Mouse (Mus musculus): Measurements from ENCODE around the gene Rras2. TPM values are rescaled to one million over a fixed set of nuclear protein-coding genes. Genes with fewer than 3 reads are reported as not detected.

Gene Rras2
- polyA plus RNA-seq, 1 experiment from 2014 or later, result 46.8 TPM

DNA sequence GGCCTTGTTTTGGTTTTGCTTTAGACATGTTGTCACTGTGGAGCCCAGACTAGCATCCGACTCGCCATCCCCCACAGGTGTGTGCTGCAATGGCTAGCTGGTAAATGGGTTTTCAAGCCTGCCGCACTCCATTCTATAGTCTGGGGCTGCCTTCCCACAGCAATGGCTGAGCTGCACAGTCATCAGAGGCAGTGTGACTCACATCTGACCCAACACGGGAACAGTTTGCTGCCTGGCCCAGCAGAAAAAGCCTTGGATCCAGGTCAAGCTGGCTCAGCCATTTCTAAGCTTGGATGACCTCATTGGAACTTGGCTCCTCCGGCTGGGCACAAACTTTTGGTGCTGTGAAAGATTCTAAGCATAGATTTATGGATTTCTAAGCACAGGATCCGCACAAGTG is 88.0 kb downstream of the Rras2 start:
- Histone ChIP-seq H3K27me3 (ENCODE audit: control insufficient read depth, insufficient read depth, low read length) (no peaks in the 10 kb centered on the region), H3K27ac (ENCODE audit: low read length) (no peak overlapping the region), H3K4me1 (ENCODE audit: control insufficient read depth, insufficient read depth, low read length) (no peaks in the 10 kb centered on the region), H3K9ac (ENCODE audit: low read length) (no peak overlapping the region), H3K4me2 (ENCODE audit: low read depth, low read length) (no peak overlapping the region), H3K4me3 (ENCODE audit: low read length) (no peak overlapping the region), H3K9me3 (replicated peaks; ENCODE audit: control insufficient read depth, low read length) (no peaks in the 10 kb centered on the region), H3K36me3 (ENCODE audit: control insufficient read depth, insufficient read depth) (peaks cover 14% of the 10 kb centered on the region; the same call in 1 of the 2 replicates)
- ATAC-seq (replicated peaks; ENCODE audit: extremely low read depth, insufficient read depth, low FRiP score), result no peak
- 70% methylated on average over 6 of the region's 6 CpGs for WGBS

DNA sequence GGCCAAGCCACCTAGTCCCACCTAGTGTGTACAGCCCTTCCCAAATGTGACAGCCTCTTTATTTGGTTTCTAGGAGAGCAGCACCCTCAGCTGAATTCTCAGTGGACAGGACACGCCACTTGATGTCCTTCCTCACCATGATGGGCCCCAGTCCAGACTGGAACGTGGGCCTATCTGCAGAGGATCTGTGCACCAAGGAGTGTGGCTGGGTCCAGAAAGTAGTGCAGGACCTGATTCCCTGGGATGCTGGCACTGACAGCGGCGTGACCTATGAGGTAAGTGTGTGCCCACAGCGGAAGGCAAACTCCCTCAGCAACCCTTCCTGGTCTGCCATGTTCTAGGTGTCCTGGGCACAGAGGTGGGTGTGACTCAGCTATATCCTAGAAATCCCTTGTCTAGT is 88.8 kb downstream of the Rras2 start:
- WGBS, result 86% methylated on average over 5 of the region's 5 CpGs
- Histone ChIP-seq H3K27me3 (ENCODE audit: control insufficient read depth, insufficient read depth, low read length) (no peaks in the 10 kb centered on the region), H3K9ac (ENCODE audit: low read length) (no peak overlapping the region), H3K4me3 (ENCODE audit: low read length) (no peak overlapping the region), H3K9me3 (replicated peaks; ENCODE audit: control insufficient read depth, low read length) (no peaks in the 10 kb centered on the region), H3K4me1 (ENCODE audit: control insufficient read depth, insufficient read depth, low read length) (no peaks in the 10 kb centered on the region), H3K36me3 (ENCODE audit: control insufficient read depth, insufficient read depth) (peaks cover 11% of the 10 kb centered on the region; the same call in 1 of the 2 replicates), H3K27ac (ENCODE audit: low read length) (no peak overlapping the region), H3K4me2 (ENCODE audit: low read depth, low read length) (no peak overlapping the region)
- no peak for ATAC-seq (replicated peaks; ENCODE audit: extremely low read depth, insufficient read depth, low FRiP score)

DNA sequence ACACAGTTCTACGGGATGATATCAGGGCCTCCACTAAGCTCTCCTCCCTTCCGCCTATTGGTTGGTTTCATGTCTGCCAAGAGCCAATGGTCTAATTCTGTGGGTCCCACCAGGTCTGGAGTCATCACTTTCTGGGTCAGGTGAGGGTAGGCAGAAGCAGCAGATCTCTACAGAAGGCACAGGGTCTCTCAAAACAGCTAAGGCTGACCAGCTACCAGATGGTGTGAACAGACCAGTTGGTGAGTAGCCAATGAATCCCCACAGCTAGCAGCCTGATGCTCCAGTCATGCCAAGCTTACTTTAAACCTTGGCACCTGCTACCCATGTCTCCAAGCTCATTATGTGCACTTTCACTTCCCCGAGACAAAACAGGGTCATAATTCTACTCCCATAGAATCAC is 90.2 kb downstream of the Rras2 start:
- Histone ChIP-seq H3K4me3 (ENCODE audit: low read length) (no peak overlapping the region), H3K9me3 (replicated peaks; ENCODE audit: control insufficient read depth, low read length) (no peaks in the 10 kb centered on the region), H3K4me1 (ENCODE audit: control insufficient read depth, insufficient read depth, low read length) (no peaks in the 10 kb centered on the region), H3K27ac (ENCODE audit: low read length) (no peak overlapping the region), H3K27me3 (ENCODE audit: control insufficient read depth, insufficient read depth, low read length) (no peaks in the 10 kb centered on the region), H3K36me3 (ENCODE audit: control insufficient read depth, insufficient read depth) (peaks cover 8% of the 10 kb centered on the region; the same call in 1 of the 2 replicates), H3K9ac (ENCODE audit: low read length) (no peak overlapping the region), H3K4me2 (ENCODE audit: low read depth, low read length) (no peak overlapping the region)
- no peak for ATAC-seq (replicated peaks; ENCODE audit: extremely low read depth, insufficient read depth, low FRiP score)
- WGBS, result 79% methylated on average over 3 of the region's 3 CpGs

DNA sequence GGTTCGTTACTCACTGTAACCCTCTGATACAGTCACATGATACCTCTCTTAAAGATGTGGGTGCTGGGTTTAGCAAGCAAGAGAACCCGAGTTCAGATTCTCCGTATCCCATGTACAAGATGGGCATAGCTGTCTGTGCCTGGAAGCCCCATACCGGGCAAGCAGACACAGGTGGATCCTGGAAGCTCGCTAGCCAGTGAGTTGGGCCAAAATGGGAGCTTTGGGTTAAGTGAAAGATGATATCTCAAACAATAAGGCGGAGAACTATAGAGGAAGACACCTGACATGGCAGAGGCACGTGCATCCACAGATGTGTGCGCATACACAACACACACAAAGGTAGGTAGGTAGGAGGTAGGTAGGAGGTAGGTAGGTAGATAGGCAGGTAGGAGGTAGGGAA is 90.7 kb downstream of the Rras2 start:
- Histone ChIP-seq H3K9me3 (replicated peaks; ENCODE audit: control insufficient read depth, low read length) (no peaks in the 10 kb centered on the region), H3K4me1 (ENCODE audit: control insufficient read depth, insufficient read depth, low read length) (no peaks in the 10 kb centered on the region), H3K36me3 (ENCODE audit: control insufficient read depth, insufficient read depth) (peaks cover 3% of the 10 kb centered on the region; the same call in 1 of the 2 replicates), H3K4me2 (ENCODE audit: low read depth, low read length) (no peak overlapping the region), H3K27ac (ENCODE audit: low read length) (no peak overlapping the region), H3K4me3 (ENCODE audit: low read length) (no peak overlapping the region), H3K9ac (ENCODE audit: low read length) (no peak overlapping the region), H3K27me3 (ENCODE audit: control insufficient read depth, insufficient read depth, low read length) (no peaks in the 10 kb centered on the region)
- ATAC-seq (replicated peaks; ENCODE audit: extremely low read depth, insufficient read depth, low FRiP score), result no peak
- 86% methylated on average over 8 of the region's 8 CpGs for WGBS

DNA sequence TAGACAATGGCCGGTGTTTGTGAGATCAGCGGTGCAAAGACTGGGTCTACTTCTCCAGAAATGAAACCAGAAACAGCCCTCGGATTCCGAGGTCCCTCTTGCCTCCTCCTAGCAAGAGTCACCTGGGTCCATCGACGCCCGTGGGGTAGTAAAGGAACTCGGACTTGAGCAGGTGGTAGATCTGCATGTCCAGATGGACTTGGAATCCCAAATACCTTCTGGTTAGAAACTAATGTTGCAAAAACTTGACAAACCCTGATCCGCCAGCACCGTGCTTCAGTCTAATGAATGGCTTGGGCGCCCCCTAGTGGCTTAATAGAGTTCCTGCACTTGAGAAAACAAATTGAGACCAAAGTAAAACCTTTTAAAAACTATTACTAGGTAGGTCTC is 96.9 kb downstream of the Rras2 start:
- 0 out of 2 replicates have a peak overlapping the region, but pooled peaks have one; percentile 42 for H3K27ac ChIP-seq (ENCODE audit: low read length)

DNA sequence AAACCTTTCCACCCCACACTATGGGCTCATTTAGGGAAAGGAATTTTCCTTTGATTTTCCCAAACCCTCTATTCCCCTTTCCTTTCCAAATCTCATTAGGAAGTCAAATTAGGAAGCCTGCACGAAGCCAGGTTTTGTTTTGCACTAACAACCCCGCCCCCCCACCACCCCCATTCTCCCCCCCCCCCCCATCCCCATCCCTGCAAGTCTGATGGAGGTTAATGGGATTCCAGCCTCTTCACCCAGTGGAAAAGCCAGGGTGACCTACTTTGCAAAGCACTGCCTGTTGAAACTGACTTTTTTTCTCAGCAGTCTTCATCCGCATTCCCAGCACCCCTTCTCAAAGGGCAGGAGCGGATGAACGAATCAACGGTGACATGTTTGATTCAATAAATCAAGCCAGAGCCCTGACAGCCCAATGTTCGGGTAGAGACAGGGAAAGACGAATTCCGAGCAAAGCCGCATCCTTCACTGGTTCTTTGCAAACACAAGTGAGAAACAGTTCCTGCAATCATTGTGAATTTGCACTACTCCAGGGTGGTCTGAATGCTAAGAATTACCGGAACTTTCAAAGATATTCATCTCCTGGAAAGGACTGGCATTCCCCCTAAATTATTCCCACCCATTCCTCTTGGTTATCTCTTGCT is 97.4 kb downstream of the Rras2 start:
- Histone ChIP-seq H3K4me1 (ENCODE audit: control insufficient read depth, insufficient read depth, low read length) (peaks cover 6% of the 10 kb centered on the region; the same call in 1 of the 2 replicates), H3K36me3 (ENCODE audit: control insufficient read depth, insufficient read depth) (no peaks in the 10 kb centered on the region), H3K4me2 (ENCODE audit: low read depth, low read length) (peak overlapping the region; percentile 89), H3K4me3 (ENCODE audit: low read length) (peak overlapping the region; percentile 73), H3K9me3 (replicated peaks; ENCODE audit: control insufficient read depth, low read length) (no peaks in the 10 kb centered on the region), H3K27me3 (ENCODE audit: control insufficient read depth, insufficient read depth, low read length) (no peaks in the 10 kb centered on the region), H3K27ac (ENCODE audit: low read length) (no peak overlapping the region), H3K9ac (ENCODE audit: low read length) (peak overlapping the region; percentile 77)
- 14% methylated on average over 11 of the region's 11 CpGs for WGBS
- no peak for ATAC-seq (replicated peaks; ENCODE audit: extremely low read depth, insufficient read depth, low FRiP score)

More for the DNA sequence above, 96.9 kb downstream of the Rras2 start:
- peak; percentile 64 for ATAC-seq (replicated peaks; ENCODE audit: extremely low read depth, insufficient read depth, low FRiP score)
- Histone ChIP-seq H3K4me2 (ENCODE audit: low read depth, low read length) (peak overlapping the region; percentile 89), H3K9me3 (replicated peaks; ENCODE audit: control insufficient read depth, low read length) (no peaks in the 10 kb centered on the region), H3K9ac (ENCODE audit: low read length) (peak overlapping the region; percentile 77), H3K4me1 (ENCODE audit: control insufficient read depth, insufficient read depth, low read length) (peaks cover 6% of the 10 kb centered on the region; the same call in 1 of the 2 replicates), H3K36me3 (ENCODE audit: control insufficient read depth, insufficient read depth) (no peaks in the 10 kb centered on the region), H3K27me3 (ENCODE audit: control insufficient read depth, insufficient read depth, low read length) (no peaks in the 10 kb centered on the region), H3K4me3 (ENCODE audit: low read length) (peak overlapping the region; percentile 73)
- WGBS, result under 1% methylated on average over 11 of the region's 11 CpGs

DNA sequence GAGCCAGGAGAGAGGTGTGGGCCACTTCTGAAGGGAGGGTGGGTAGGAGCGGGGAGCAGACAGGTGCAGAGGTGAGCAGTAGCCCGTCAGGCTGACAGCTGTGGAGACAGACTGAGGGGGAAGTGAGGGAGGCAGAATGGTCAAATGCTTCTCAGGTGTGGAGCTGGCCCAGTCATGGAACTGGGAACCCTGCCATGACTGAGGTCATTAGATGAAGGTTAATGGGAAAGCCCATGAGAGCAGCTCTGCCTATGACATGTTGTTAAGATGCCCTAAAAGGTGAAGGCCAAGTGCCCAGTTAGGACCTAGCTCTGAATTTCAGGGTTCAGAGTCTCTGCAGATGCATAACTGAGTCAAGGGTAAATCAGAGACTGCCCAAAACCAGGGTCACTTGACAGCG is 98.7 kb downstream of the Rras2 start:
- Histone ChIP-seq H3K4me2 (ENCODE audit: low read depth, low read length) (no peak overlapping the region), H3K27me3 (ENCODE audit: control insufficient read depth, insufficient read depth, low read length) (no peaks in the 10 kb centered on the region), H3K9ac (ENCODE audit: low read length) (no peak overlapping the region), H3K4me1 (ENCODE audit: control insufficient read depth, insufficient read depth, low read length) (peaks cover 6% of the 10 kb centered on the region; the same call in 1 of the 2 replicates), H3K4me3 (ENCODE audit: low read length) (no peak overlapping the region), H3K27ac (ENCODE audit: low read length) (no peak overlapping the region), H3K36me3 (ENCODE audit: control insufficient read depth, insufficient read depth) (no peaks in the 10 kb centered on the region), H3K9me3 (replicated peaks; ENCODE audit: control insufficient read depth, low read length) (no peaks in the 10 kb centered on the region)
- WGBS, result 75% methylated on average over 3 of the region's 3 CpGs
- ATAC-seq (replicated peaks; ENCODE audit: extremely low read depth, insufficient read depth, low FRiP score), result no peak

DNA sequence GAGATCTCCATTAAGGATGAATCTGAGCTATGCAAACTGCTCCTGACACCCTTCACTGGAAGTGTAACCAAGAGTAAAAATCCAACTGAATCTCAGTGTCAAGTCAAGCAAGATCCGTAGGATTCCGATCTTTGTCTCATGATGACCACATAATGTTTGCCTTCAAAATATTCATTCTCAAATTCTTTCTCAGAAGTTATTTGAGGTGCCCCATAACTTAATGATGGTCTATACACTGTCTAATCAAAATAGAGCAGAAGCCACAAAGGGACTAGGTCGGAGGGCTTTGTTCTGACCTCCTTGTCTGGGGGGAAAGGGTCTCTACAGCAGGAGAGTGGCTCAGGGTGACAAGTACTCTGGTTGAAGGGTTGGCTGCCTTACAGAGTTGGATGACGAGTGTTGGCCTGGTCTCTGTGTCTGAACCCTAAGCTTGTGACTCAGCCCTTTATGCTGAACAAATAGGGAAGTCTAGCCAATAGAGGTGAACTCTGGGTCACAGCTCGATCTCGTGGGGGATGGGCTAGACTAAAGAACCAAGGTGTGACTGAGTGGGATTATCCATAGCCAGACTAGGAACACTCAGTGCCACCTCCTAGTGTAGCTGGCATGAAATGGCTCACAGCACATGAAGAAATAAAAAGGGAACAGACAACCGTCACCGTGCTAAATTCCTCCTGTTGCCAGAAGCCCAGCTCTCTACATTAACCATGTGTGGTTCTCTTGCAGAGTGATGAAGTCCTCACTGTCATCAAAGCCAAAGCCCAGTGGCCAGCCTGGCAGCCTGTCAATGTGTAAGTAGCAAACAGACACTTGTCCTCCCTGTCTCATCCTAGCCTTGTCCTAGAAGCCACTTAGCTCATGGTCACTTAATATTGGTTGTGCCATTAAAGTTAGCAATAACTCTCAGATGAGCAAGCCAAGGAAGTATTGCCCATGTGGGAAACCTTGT is 101.3 kb downstream of the Rras2 start:
- Histone ChIP-seq H3K9ac (ENCODE audit: low read length) (no peak overlapping the region), H3K27ac (ENCODE audit: low read length) (no peak overlapping the region), H3K9me3 (replicated peaks; ENCODE audit: control insufficient read depth, low read length) (no peaks in the 10 kb centered on the region), H3K4me1 (ENCODE audit: control insufficient read depth, insufficient read depth, low read length) (peaks cover 6% of the 10 kb centered on the region; the same call in 1 of the 2 replicates), H3K4me3 (ENCODE audit: low read length) (no peak overlapping the region), H3K4me2 (ENCODE audit: low read depth, low read length) (no peak overlapping the region), H3K27me3 (ENCODE audit: control insufficient read depth, insufficient read depth, low read length) (no peaks in the 10 kb centered on the region), H3K36me3 (ENCODE audit: control insufficient read depth, insufficient read depth) (no peaks in the 10 kb centered on the region)
- no peak for ATAC-seq (replicated peaks; ENCODE audit: extremely low read depth, insufficient read depth, low FRiP score)
- WGBS, result 60% methylated on average over 8 of the region's 8 CpGs

All from heart, embryonic 16.5 days (tissue).